Mouse (Mus musculus): Measurements from ENCODE around the gene Mob3b.

Gene Mob3b

DNA sequence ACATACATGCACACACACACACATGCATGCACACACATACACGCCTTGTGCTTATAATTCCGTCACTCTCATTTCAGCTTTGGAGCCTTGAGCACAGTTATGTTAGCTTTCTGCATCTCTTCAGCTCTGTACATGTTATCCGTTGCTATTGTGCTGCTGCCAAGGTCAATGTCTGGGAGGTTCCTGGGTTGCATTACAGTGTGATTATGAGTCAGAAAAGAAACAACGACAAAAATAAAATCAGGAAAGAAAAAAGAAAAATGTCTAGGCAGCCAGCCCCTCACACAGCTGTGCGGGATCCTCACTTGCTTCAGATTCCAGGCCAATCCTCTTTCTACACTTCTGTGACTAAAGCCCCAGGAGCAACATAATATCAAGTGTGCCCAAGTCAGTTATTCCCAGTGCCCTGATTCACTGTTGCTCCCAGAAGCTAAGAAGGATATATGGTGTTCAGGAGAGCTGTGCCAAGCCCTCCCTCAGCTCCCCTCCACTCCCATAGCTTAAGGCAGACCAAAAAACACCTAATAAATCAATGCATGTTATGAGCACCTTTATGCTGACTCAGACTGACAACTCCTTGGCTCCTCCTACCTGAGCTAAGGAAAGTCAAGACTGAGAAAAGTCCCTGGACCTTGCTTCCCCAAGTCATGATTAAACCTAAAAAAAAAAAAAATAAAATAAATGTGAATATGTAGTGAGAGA lies 152.1 kb downstream of the Mob3b start:
- no peak for DNase-seq (ENCODE audit: extremely low spot score)

DNA sequence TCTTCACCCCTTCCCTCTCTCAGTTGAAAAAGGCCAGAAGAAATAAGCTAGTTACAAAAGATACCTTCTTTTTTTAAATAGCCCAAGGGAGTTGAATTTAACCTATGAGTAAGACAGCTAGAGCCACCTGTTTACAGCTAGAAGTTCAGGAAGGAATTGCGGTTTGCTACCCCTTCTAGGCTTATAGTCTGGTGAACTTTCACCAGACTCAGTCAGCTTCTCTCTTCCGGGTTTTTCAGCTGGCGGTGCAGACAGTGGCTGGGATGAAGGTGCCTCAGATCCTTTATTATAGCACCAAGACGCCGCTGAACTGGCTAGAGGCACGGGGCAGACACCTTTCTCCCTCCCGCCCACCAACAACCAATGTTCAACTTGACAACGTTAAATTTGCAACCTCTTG lies 152.8 kb downstream of the Mob3b start:
- DNase-seq (ENCODE audit: extremely low spot score): no peak

DNA sequence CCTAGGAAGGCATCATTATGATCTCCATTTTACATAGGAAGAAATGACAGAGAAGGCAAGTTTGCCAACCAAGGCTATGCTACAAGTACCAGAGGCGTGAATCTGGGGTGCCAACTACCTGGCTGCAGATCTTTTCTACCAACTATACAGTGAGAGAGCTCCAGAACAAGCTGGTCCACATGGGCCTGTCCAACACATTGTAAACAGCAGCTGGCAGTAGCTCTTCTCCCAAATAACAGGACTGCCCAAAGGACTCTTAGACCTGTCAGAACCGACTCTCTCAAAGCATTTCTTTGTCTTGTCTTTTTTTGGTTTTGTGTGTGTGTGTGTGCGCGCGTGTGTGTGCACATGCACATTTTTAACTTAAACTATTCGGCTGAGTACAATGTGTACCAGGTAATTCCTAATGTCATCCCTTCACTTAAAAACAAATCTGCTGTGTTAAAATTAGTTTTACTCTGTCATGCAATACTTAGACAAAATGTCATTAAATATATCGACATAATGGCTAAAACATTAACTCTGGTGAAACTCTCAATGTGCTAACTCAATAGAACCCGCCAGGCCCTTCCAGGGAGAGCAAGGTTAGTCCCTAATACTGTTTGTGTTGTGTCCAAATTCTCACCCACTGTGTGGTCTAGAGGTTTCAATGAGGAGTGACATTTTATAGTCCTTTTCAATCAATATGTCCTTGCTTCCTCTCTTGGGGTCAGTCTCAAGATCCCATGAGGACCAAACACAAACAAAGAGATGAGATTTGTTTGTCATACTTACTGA lies 153.5 kb downstream of the Mob3b start:
- no peak for DNase-seq (ENCODE audit: extremely low spot score)

DNA sequence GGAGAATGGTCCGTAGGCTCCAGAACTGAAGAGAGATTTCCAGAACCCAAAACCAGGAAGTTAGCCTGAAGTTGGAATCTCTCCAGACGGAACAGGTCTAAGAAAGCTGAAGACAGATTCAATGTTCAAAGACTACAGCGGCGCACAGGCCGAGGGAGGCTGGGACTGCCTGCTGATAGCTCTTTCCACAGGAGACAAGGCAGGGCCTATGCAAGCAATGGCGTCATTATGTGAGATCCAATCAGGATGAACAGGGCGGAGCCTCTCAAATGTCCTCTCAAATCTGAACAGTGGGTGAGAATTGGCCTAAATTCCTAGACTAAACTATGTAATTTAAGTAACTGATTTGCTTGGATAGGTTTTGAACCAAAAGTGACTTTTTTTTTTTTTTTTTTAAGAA lies 160.7 kb downstream of the Mob3b start:
- DNase-seq (ENCODE audit: extremely low spot score): no peak

DNA sequence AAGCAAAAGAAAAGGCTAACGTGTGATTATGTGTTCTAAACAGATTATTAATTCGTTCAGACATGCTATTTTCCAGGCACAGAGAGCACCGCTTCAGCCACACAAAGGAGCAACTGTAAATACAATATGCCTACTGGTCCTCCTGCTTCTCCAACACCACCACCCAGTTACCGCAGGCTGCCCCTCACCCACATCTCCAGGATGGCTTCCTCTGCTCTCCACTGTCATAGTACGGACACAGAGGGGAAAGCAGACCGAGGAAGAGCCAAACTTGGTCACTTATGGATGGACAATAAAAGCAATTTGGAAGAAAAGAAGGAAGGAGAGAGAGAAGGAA lies 163.7 kb downstream of the Mob3b start:
- peak; percentile 42 for DNase-seq (ENCODE audit: extremely low spot score)

DNA sequence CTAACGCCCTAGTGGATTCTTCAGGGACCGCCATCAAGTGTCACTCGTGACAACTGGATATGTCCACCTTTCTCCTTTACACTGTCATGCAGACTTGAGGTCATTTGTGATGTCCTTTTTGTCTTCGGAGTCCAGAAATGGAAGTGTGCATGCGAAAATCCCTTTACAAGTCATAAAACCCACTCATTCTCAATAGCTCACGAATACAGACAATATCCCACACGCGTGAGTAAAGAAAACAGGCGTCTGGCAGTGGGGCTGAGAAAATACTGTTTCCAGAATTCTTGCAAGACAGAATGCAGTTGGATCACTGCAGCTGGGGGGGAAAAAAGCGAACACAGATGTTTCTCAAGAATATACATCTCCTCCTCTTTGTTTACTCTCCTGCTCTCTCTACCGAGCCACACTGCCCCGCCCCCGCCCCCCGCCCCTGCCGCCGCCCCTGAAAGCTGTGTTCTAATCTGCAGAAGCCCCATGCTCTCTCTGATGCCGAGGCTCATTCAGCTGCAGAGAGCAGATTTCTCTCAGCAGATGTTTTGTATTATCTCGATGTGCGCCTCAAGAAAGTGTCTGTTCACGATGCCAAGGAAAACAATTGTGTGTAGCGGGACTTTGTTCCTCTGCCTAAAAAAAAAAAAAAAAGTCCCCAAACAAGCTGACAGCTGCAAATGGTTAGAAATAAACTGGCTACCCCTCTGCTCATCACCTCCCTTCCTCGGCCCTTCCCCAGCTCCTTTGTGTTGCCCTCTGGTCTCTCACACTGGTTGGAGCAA lies 164.2 kb downstream of the Mob3b start:
- DNase-seq (ENCODE audit: extremely low spot score): peak; percentile 58

DNA sequence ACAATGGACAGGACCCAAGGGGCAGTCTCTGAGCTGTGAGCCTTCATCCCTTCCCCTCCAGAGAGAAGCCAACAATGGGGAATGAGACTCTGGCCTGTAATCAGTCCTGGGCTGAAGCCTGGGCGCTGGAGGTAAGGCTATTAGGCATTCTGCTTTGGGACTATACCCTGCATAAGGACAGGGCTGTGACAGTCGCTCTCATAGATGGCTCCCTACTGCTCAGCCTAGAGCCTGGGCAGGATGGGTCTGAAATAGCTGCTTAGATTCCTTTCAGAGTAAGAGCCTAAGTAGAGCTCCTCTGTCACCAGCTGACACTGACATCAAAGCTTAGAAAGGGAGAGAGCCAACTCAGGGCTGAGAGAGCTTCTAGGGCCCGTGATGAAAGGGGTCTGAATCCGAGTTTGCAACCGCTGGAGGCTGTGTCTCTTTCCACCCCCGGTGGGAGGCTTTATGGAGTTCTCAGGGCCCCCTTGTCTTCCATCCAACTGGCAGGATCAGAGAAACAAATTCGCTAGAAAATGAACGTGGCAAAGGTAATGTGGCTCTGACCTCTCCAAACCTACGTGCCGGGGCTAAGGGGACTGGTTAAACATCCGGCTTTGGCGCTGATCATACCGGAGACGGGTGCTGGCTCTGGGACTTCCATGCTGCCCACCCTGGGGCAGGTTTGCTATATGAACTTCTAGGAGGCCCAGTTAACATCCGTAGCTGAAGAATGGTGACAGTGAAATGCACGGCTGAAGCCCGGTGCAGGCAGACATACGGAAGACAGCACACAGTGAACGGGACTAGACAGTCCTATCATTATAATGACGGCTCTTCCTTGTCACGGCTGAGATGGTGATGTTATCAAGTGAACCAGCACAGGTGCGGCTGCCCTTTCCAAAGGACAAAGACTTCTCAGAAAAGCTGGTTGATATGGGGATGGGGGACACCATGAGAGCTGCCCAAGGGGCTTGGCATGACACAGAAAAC lies 165.1 kb downstream of the Mob3b start:
- no peak for DNase-seq (ENCODE audit: extremely low spot score)

DNA sequence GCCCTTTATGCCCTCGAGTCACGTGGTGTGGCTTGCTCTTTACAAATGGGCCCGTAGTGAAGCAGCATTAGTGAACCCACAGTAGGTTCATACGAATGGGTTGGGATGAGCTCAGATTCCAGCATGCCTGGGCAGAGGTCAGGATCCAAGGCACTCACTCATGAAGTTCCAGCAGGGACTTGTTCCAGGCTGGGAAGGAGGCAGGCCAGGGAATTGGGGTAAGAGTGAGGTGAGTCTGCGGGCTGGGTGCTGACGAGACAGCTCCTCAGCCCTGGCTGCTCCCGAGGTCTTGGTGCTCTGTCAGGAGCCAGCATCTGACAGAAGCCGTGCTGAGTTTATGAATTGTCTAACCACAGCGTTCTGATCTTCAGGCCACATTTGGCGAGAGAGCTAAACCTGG lies 166.2 kb downstream of the Mob3b start:
- no peak for DNase-seq (ENCODE audit: extremely low spot score)

DNA sequence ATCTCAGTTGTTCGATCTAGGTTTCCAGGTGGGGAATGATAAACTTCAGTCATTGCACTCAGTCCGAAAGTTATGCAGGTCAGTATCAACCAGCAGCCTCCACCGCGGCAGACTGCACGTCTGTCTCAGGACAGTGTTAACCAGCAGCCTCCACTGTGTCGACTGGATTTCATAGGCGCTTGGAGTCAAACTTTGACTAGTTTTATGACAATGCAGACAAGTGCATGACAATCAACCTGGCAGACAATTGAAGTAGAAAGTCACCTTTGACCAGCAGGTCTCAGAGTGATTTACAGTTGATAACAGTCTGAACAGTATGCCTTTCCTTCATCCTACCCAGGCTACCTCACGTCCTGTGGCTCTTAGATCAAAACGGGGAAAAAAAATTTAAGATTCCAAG lies 166.6 kb downstream of the Mob3b start:
- DNase-seq (ENCODE audit: extremely low spot score): no peak

DNA sequence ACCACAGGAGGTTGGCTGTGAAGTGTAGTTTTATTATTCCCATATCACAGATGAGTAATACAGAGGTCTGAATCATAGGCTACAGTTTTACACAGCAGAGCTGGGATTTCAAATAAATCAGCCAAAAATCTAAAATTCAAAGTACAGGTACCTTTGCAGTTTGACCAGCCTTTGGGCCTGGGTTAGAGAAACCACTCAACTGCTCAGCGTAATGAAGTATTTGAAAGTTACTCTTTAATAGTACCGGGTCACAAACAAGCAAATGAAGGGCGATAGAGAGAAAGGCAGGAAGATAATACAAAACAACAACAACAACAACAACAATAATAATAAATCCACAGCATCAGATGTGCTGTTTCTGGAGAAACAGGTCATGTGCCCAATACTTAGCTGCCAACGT lies 169.7 kb downstream of the Mob3b start:
- DNase-seq (ENCODE audit: extremely low spot score): no peak

DNA sequence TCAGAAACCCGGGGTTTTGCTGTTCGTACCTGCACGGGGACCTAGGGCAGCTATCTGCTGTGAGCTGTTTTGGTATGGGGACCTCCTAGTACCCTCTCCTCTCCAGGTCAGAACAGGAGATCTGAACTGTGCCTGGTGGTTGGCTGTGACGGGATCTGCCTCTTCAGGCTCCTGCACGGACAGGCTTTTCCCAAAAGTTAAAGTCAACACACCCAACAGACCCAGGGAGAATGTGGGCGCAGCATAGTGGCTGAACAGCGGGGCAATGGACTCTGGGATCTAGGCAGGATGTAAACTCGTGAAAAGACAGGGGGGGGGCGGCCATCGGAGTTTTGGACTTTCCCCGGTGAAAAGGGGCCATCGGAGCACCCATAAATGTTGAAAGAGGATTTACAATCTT lies 170.2 kb downstream of the Mob3b start:
- DNase-seq (ENCODE audit: extremely low spot score): no peak

DNA sequence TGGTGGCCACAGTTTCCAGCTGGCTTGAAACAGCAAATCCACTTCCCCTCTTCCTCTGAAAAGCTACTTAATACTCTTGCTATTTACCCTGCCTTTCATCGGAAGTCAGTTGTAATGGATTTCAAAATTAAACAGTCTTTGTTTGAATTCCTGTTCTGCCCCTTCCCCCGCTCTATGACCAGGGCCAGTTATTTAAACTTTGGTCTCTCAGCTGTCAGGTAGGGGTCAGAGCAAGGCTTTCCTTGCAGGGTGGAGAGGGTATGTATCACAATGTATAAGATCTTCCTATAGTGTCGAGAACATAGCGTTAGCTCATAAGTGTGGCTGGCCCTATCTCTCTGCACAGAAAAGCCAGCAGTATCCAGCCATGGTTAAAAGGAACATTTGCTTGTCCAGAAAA lies 170.6 kb downstream of the Mob3b start:
- DNase-seq (ENCODE audit: extremely low spot score): no peak

DNA sequence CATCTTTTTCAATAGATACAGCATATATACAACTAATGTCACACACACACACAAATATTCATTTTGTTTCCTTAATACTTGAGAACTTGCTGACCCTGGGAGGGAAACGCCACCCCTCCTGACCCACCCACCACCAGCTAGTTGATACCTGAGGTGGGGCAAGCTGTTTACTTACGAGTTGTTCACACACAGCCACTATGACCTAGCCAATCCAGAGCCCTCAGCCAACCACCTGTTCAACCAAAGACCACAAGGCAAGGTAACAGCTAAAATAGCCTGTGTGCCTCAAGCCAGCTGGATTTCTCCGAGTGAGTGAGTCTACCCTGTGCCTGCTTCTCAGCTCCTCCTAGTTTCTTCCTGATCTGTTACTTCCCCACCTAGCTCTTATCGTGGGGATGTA lies 172.9 kb downstream of the Mob3b start:
- no peak for DNase-seq (ENCODE audit: extremely low spot score)

DNA sequence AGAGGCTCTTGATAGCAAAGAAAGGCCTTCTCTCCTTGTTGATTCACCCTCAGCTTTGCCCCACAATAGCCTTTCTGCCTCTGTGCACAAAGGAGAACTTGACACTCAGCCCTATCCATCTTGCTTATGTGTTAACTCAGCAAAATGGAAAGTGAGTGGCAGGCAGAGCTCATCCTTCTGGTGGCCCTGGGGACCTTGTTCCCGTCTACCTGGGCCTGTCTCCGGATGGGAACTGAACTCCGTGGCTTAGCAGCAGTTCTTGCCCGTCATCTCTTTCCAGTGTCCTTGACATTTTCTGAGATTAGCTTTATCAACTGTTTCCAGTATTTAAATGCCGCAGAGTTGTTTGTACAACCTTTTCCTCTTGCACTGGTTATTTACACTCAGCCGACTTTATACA lies 173.8 kb downstream of the Mob3b start:
- no peak for DNase-seq (ENCODE audit: extremely low spot score)

DNA sequence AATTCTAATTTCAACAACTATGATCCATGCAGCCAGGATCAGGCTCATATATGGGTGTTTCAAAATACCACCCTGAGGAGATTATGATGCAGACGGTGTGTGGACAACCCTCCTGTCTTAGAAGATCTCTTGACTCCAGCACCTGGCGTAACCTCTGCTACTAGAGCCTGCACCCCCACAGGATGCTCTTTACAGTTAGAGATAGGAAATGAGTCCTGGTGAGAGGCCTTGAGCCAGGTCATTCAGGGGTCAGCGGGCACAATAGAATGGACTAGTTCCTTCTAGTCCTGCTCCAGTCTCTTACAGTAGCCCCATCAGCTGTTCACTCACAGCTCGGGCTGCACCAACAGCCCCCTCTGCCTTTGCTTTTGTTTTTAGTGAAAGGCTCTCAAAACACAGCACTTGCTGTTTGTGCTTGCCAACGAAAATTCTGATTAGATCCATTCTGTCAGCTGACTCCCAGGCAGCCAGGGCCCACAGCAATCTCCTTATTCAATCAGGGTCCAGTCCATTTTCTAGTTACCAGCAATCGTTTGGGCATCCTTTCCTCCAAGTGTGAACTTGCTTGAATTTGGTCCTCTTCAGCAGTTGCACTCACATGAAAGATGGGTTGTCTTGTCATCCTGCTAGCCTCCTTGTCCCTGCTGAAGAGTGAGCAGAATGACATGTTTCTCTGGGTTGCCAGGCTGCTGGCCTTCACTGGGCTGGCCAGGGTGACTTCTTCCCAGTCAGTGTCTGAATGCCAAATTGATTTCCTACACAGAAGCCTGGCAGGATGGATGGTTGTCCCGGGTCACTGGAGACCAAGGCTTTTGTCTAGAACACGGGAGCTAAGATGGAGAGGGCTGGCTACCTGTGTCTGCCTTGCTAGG lies 175.7 kb downstream of the Mob3b start:
- no peak for DNase-seq (ENCODE audit: extremely low spot score)

DNA sequence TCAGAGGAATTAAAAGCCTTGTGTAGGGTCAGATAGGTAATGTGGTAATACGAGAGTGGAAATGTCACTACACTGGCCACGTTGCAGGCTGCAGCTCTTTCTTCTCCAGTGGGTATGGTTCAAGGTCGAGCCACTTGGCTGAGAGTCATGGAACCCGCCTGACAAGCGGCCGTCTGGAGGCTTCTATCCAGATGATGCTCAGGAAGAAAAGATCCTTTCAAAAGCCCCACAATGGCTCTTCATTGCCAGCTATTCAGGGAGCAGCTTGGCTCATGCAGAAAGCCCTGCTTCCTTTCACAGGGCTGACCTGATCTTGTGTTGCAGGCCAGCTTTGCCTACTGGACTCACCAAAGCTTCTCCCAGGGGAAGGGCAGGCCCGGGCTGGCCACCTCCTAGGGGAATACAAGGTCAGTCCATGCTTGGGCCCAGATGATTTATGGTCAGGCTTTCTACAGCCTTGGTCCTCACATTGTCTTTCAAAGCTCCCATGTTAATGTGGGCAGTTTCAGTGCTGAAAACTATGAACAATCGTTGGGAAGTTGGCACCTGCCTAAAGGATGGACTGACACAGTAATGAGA lies 176.7 kb downstream of the Mob3b start:
- DNase-seq (ENCODE audit: extremely low spot score): no peak

DNA sequence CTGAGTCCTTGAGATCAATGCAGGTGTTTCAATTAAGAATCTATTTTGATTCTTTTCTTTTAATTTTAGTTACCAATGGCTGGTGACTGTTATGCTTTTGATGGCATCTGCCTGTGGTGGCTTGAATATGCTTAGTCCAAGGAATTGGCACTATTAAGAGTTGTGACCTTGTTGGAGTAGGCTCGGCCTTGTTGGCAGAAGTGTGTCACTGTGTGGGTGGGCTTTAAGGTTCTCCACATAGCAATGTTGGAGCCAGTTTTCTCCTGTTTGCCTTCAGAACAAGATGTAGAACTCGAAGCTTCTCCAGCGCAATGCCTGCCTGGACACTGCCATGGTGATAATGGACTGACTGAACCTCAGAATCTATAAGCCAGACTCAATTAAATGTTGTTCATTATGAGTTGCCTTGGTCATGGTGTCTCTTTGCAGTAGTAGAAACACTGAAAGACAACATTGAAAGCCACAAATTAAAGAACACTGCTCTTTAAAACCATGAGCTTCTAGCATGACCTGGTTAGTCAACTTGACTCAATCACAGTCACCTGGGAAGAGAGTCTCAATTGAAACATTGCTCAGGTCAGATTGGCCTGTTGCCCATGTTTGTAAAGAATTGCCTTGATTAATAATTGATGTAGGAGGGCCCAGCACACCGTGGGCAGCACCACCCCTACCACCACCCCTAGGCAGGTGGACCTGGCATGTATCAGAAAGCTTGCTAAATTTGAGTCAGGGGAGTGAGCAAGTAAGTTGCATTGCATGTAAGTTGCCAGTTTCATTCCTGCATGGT lies 180.2 kb downstream of the Mob3b start:
- DNase-seq (ENCODE audit: extremely low spot score): no peak

DNA sequence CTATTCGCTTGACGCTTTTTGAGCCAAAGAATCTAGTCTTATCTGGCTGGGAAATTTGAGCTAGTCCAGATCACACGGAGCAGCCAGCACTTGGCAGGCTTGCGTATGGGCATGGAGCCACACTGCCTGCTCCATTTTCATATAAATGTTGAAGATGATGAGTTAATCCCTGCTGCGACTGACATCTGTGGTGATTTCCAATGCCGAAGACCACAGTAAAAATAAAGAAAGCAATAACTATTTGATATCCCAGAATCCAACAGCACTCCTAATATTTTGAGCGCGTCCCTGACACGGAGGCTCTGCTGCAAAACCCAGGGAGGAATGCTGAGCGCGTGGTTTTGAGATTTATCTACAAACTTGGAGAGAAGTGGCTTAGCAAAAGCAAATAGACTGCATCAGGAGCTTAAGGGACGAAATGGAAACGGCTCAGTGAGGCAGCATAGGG lies 180.9 kb downstream of the Mob3b start:
- no peak for DNase-seq (ENCODE audit: extremely low spot score)

DNA sequence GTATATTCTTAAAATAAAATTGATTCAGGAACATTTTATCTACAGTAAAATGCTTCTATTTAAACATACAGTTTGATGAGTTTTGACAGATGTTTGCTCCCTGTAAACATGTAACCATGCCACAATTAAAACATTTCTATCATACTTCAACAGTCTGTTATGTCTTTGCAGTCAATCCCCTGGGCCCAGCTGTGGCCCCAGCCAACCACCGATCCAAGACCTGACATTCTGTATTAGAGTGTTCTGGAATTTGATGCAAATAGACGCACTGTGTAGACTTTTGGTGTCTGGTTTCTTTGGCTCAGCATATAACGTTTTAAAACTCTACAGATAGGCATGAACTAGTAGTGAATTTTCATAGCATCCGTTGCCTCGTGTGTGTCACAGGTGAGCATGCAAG lies 182.5 kb downstream of the Mob3b start:
- no peak for DNase-seq (ENCODE audit: extremely low spot score)

DNA sequence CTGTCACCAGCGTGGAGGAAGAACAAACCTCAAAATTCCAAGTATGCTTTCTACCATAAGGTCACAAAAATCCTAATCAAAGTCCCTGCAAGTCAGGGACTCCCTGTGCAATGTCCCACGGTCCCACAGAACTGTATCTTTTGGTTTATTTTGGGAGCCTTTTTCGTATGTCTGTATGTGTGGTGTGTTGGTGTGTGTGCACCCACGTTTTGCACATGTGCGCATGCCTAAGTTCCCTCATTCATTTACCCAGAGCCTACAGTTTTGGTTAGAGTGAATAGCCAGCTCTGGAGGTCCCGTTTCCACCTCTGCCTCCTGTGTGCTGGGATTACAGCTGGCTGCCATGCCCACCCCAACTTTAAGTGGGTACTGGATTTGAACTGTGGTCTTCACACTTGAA lies 189.7 kb downstream of the Mob3b start:
- no peak for DNase-seq (ENCODE audit: extremely low spot score)
